Mouse (Mus musculus): ENCODE results near the gene Ndufa6.
A peak's percentile ranks its signal among the peaks of the same experiment; 100 is the strongest.
"Not testable (repeated sequence)": the region's sequence is repeated elsewhere in the genome, so short reads cannot be mapped to it uniquely, and the experiment has no call there.

The Ndufa6 gene

GRCm38 (mm10) chr15:82354126-82354945 lies at the start of gene Ndufa6:
Ndufa6 (minus strand) TSS chr15:82354322.
- DNase-seq (ENCODE audit: low spot score): peak; percentile 98

GRCm38 (mm10) chr15:82403606-82404005 lies 49.5 kb upstream of the Ndufa6 start:
- no peak for DNase-seq (ENCODE audit: low spot score)

GRCm38 (mm10) chr15:82402741-82403140 lies 48.6 kb upstream of the Ndufa6 start:
- no peak for DNase-seq (ENCODE audit: low spot score)

- DNase-seq (ENCODE audit: low spot score): no peak
These were observed 48.0 kb upstream of the Ndufa6 start for GRCm38 (mm10) chr15:82402106-82402505.

GRCm38 (mm10) chr15:82401516-82401915 lies 47.4 kb upstream of the Ndufa6 start:
- DNase-seq (ENCODE audit: low spot score): no peak

GRCm38 (mm10) chr15:82395955-82396354 lies 41.8 kb upstream of the Ndufa6 start:
- not testable (repeated sequence) for DNase-seq (ENCODE audit: low spot score)

GRCm38 (mm10) chr15:82393922-82394321 lies 39.8 kb upstream of the Ndufa6 start, which contains the start of gene Cyp2d11:
Cyp2d11 (minus strand) TSS chr15:82394022.
- DNase-seq (ENCODE audit: low spot score): not testable (repeated sequence)

- DNase-seq (ENCODE audit: low spot score): not testable (repeated sequence)
These were observed 35.8 kb upstream of the Ndufa6 start for GRCm38 (mm10) chr15:82389916-82390315.

- no peak for DNase-seq (ENCODE audit: low spot score)
These were observed 31.6 kb upstream of the Ndufa6 start for GRCm38 (mm10) chr15:82385729-82386128.

- DNase-seq (ENCODE audit: low spot score): no peak
These were observed 28.3 kb upstream of the Ndufa6 start for GRCm38 (mm10) chr15:82382441-82382840.

GRCm38 (mm10) chr15:82380714-82381062 lies 26.6 kb upstream of the Ndufa6 start:
- DNase-seq (ENCODE audit: low spot score): no peak

- no peak for DNase-seq (ENCODE audit: low spot score)
These were observed 26.0 kb upstream of the Ndufa6 start, which contains the start of gene Cyp2d22 for GRCm38 (mm10) chr15:82379871-82380713. Cyp2d22 (minus strand) TSS chr15:82380260.

- no peak for DNase-seq (ENCODE audit: low spot score)
These were observed 25.4 kb upstream of the Ndufa6 start for GRCm38 (mm10) chr15:82379511-82379870.

GRCm38 (mm10) chr15:82378261-82379180 lies 24.4 kb upstream of the Ndufa6 start:
- no peak for DNase-seq (ENCODE audit: low spot score)

- DNase-seq (ENCODE audit: low spot score): no peak
These were observed 23.6 kb upstream of the Ndufa6 start for GRCm38 (mm10) chr15:82377701-82378100.

GRCm38 (mm10) chr15:82376393-82377138 lies 22.4 kb upstream of the Ndufa6 start:
- DNase-seq (ENCODE audit: low spot score): no peak

GRCm38 (mm10) chr15:82375855-82376254 lies 21.7 kb upstream of the Ndufa6 start:
- no peak for DNase-seq (ENCODE audit: low spot score)

- DNase-seq (ENCODE audit: low spot score): no peak
These were observed 20.3 kb upstream of the Ndufa6 start for GRCm38 (mm10) chr15:82374437-82374836.

- no peak for DNase-seq (ENCODE audit: low spot score)
These were observed 18.9 kb upstream of the Ndufa6 start for GRCm38 (mm10) chr15:82372991-82373390.

- DNase-seq (ENCODE audit: low spot score): no peak
These were observed 18.3 kb upstream of the Ndufa6 start for GRCm38 (mm10) chr15:82372446-82372845.

- no peak for DNase-seq (ENCODE audit: low spot score)
These were observed 14.7 kb upstream of the Ndufa6 start for GRCm38 (mm10) chr15:82368851-82369250.

Data from c-Kit-positive CD71-positive TER-119-positive erythroid progenitor cells, embryonic 14.5 days (primary cell).